Mouse (Mus musculus) forebrain, embryonic 13.5 days (tissue): ENCODE results near the gene Polr1e. TPM values are rescaled to one million over a fixed set of nuclear protein-coding genes. Genes with fewer than 3 reads are reported as not detected.

Experiments
- ATAC-seq: fragments of 200-750 bp; cut with Nextera tagmentation; 2 replicates; pipeline ENCODE4 v1.8.0; 2017
- H3K27ac ChIP-seq: fragments of 300-500 bp; sonication (generic); 2 replicates; pipeline ENCODE4 v1.5.1; 2015; ENCODE audit warnings: inconsistent platforms, mild to moderate bottlenecking, moderate library complexity
- H3K27me3 ChIP-seq: fragments of 300-500 bp; sonication (generic); 2 replicates; pipeline ENCODE4 v1.6.1; 2015; ENCODE audit warnings: mild to moderate bottlenecking, inconsistent platforms
- H3K36me3 ChIP-seq: fragments of 300-500 bp; sonication (generic); 2 replicates; pipeline ENCODE4 v1.6.1; 2015; ENCODE audit warnings: mild to moderate bottlenecking, inconsistent platforms; ENCODE audit not compliant: poor library complexity, severe bottlenecking
- H3K4me1 ChIP-seq: fragments of 300-500 bp; sonication (generic); 2 replicates; pipeline ENCODE4 v1.6.1; 2015; ENCODE audit warnings: inconsistent platforms
- H3K4me2 ChIP-seq: fragments of 300-500 bp; sonication (generic); 2 replicates; pipeline ENCODE4 v1.6.1; 2015; ENCODE audit warnings: inconsistent platforms, mild to moderate bottlenecking, moderate library complexity
- H3K4me3 ChIP-seq: fragments of 300-500 bp; sonication (generic); 2 replicates; pipeline ENCODE4 v1.5.1; 2015; ENCODE audit warnings: mild to moderate bottlenecking, inconsistent platforms
- H3K9ac ChIP-seq: fragments of 300-500 bp; sonication (generic); 2 replicates; pipeline ENCODE4 v1.6.1; 2015; ENCODE audit warnings: mild to moderate bottlenecking, inconsistent platforms
- H3K9me3 ChIP-seq: fragments of 300-500 bp; sonication (generic); replicated peaks from 2 replicates; pipeline ENCODE4 v1.6.1; 2016; ENCODE audit warnings: inconsistent platforms
- WGBS: fragments of 180-500 bp; shearing (Covaris S2); methylation state at CpG from one replicate; pipeline ENCODE4 v1.1.7; 2015; 5-methylcytosine and 5-hydroxymethylcytosine counted together
- polyA plus RNA-seq: library from polyadenylated mRNA; unstranded; fragments of >200 nt; fragmentation: Nextera tagmentation; extraction: Ambion mirVana; gene quantifications from 2 replicates; pipeline ENCODE4 v1.2.1, GENCODE M21; 2015

Polr1e gene
- 37.2 and 40.5 TPM in 2 replicates for polyA plus RNA-seq

DNA sequence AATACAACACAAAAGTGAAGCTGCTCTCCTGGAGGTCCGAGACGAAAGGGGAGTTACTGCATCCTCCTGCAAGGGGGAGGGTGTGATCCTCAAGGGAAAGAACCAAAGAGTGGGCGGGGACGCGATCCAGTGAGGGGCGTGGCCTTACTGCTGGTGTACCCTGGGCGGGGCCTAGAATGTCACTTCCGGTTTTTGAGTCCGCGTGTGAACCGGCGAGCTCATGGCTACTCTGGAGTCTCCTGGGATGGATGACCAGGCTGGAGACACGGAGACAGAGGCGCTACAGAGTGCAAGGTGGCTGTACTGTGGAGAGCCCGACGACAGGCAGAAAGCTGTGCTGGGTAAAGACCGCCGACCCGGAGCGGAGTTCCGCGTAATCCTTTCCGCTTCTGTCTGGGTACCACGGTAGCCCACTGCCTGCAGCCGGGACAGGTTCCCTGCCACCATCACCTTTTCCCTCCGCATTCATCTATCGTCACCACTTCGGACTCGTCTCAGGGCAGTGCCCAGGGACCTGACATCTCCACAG lies at the start of gene Polr1e:
Gene Polr1e (plus strand): TSS at position 132 of the 529 bp plus-strand sequence.
- WGBS = under 1% methylated on average over 28 of the region's 29 CpGs
- no peaks in the 10 kb centered on the region for H3K9me3 ChIP-seq
- ATAC-seq = peak; percentile 90
- peak within 1 kb of the TSS; percentile 79 for H3K4me3 ChIP-seq
- no peak within 1 kb of the TSS; the same call in 1 of the 2 replicates for H3K27ac ChIP-seq
- peaks cover 20% of the 10 kb centered on the region for H3K4me1 ChIP-seq
- H3K36me3 ChIP-seq = peaks cover 5% of the 10 kb centered on the region; the same call in 1 of the 2 replicates
- peak within 1 kb of the TSS; percentile 76 for H3K9ac ChIP-seq
- no peaks in the 10 kb centered on the region for H3K27me3 ChIP-seq
- H3K4me2 ChIP-seq = peak within 1 kb of the TSS; percentile 95

- Histone ChIP-seq H3K4me2 (no peak overlapping the region), H3K9ac (no peak overlapping the region), H3K9me3 (no peaks in the 10 kb centered on the region), H3K27ac (no peak overlapping the region), H3K27me3 (no peaks in the 10 kb centered on the region), H3K36me3 (no peaks in the 10 kb centered on the region), H3K4me3 (no peak overlapping the region), H3K4me1 (peaks cover 7% of the 10 kb centered on the region)
- no peak for ATAC-seq
- WGBS = 88% methylated on average over 7 of the region's 7 CpGs
Observed at GRCm38 (mm10) chr4:44970056-44970455, 48.3 kb upstream of the Polr1e start.

GRCm38 (mm10) chr4:44970612-44971110 lies 47.7 kb upstream of the Polr1e start:
- 22% methylated on average over 10 of the region's 10 CpGs for WGBS
- no peak for ATAC-seq
- Histone ChIP-seq H3K4me3 (no peak overlapping the region), H3K27me3 (no peaks in the 10 kb centered on the region), H3K27ac (no peak overlapping the region), H3K36me3 (no peaks in the 10 kb centered on the region), H3K4me1 (peaks cover 7% of the 10 kb centered on the region), H3K4me2 (no peak overlapping the region), H3K9ac (no peak overlapping the region), H3K9me3 (no peaks in the 10 kb centered on the region)

- H3K9me3 ChIP-seq = no peaks in the 10 kb centered on the region
- H3K27ac ChIP-seq = no peak overlapping the region
- no peaks in the 10 kb centered on the region for H3K27me3 ChIP-seq
- H3K4me3 ChIP-seq = no peak overlapping the region; the same call in 1 of the 2 replicates
- ATAC-seq = peak; percentile 57; the same call in 1 of the 2 replicates
- H3K36me3 ChIP-seq = no peaks in the 10 kb centered on the region
- H3K4me1 ChIP-seq = peaks cover 7% of the 10 kb centered on the region
- 12% methylated on average over 9 of the region's 9 CpGs for WGBS
- peak overlapping the region; percentile 38 for H3K4me2 ChIP-seq
- H3K9ac ChIP-seq = 0 out of 2 replicates have a peak overlapping the region, but pooled peaks have one; percentile 27
Observed at GRCm38 (mm10) chr4:44973450-44973849, 44.9 kb upstream of the Polr1e start.

GRCm38 (mm10) chr4:44973871-44974270 lies 44.5 kb upstream of the Polr1e start:
- H3K27me3 ChIP-seq = no peaks in the 10 kb centered on the region
- peaks cover 7% of the 10 kb centered on the region for H3K4me1 ChIP-seq
- H3K4me2 ChIP-seq = peak overlapping the region; percentile 38
- H3K9ac ChIP-seq = peak overlapping the region; percentile 27; the same call in 1 of the 2 replicates
- no peaks in the 10 kb centered on the region for H3K36me3 ChIP-seq
- no peak overlapping the region for H3K27ac ChIP-seq
- no peaks in the 10 kb centered on the region for H3K9me3 ChIP-seq
- H3K4me3 ChIP-seq = no peak overlapping the region; the same call in 1 of the 2 replicates
- no peak for ATAC-seq
- 56% methylated on average over 14 of the region's 14 CpGs for WGBS

GRCm38 (mm10) chr4:44974331-44974730 lies 44.1 kb upstream of the Polr1e start:
- H3K9me3 ChIP-seq = no peaks in the 10 kb centered on the region
- no peak overlapping the region for H3K27ac ChIP-seq
- H3K4me1 ChIP-seq = peaks cover 7% of the 10 kb centered on the region
- H3K9ac ChIP-seq = no peak overlapping the region
- no peaks in the 10 kb centered on the region for H3K27me3 ChIP-seq
- no peaks in the 10 kb centered on the region for H3K36me3 ChIP-seq
- no peak for ATAC-seq
- H3K4me2 ChIP-seq = no peak overlapping the region
- H3K4me3 ChIP-seq = no peak overlapping the region
- WGBS = 83% methylated on average over 8 of the region's 8 CpGs

DNA sequence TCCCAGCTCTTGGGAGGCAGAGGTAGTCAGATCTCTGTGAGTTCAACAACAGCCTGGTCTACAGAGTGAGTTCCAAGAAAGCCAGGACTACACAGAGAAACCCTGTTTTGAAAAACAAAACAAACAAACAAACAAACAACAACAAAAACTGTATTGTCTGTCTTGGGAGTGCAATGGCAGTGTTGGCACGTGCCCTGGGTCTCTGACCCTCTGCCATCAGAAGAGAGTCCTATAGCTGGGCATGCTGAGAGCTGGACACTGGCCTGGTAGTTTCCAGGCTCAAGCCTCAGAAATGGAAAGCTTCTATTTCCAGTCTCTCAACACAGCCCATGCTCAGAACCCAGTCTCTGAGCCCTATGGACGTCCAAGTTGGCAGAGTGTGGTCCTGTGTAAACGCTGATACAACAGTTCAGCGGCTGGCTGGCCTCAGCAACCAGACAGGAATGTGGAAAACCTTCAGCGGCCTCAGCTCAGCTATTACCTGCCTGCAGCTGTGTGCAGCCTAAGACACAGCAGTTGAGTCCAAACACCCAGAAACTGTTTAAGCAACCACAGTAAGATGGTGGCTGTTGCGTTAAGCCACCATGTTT lies 42.3 kb upstream of the Polr1e start:
- Histone ChIP-seq H3K9ac (no peak overlapping the region), H3K4me2 (no peak overlapping the region), H3K4me3 (no peak overlapping the region), H3K4me1 (peaks cover 10% of the 10 kb centered on the region), H3K27me3 (no peaks in the 10 kb centered on the region), H3K27ac (no peak overlapping the region), H3K9me3 (no peaks in the 10 kb centered on the region), H3K36me3 (no peaks in the 10 kb centered on the region)
- no peak for ATAC-seq
- 81% methylated on average over 6 of the region's 6 CpGs for WGBS

DNA sequence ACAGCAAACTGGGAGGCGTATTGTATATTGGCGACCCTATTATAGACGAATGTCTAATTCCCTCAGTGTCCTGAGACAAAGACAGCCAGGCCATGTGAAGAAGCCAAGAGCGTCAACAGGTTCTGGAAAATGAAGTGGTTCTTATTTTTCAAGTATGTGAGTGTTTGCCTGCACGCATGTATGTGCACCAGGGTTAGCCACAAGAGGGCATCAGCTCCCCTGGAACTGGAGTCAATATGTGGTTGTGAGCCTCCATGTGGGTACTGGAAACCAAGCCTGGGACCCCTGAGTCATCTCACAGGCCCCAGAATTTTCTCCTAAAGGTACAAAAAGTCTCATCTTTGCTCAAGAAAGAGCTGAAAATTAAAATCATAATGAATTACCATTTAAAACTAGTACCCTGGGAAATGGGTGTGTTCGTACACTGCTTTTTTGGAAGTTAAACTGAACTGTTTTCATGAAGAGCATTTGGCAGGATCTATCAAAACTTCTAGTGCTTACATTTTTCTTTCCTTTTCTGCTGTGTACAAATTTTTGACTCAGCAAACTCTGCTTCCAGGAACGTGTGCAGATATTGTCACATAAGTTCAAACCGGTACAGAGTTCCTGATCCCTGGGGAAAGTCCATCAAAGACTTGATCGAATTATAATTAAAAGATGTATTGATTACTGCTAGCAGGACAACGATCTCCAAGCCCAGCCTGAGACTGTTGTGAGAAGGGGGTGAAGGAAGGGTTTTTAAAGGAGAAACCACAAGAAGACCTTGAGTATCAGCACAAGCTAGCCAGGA lies 41.3 kb upstream of the Polr1e start:
- H3K9ac ChIP-seq = no peak overlapping the region
- H3K36me3 ChIP-seq = no peaks in the 10 kb centered on the region
- H3K4me2 ChIP-seq = no peak overlapping the region
- WGBS = 91% methylated on average over 10 of the region's 10 CpGs
- H3K9me3 ChIP-seq = no peaks in the 10 kb centered on the region
- H3K27me3 ChIP-seq = no peaks in the 10 kb centered on the region
- ATAC-seq = no peak
- H3K27ac ChIP-seq = no peak overlapping the region
- peaks cover 20% of the 10 kb centered on the region for H3K4me1 ChIP-seq
- H3K4me3 ChIP-seq = no peak overlapping the region

DNA sequence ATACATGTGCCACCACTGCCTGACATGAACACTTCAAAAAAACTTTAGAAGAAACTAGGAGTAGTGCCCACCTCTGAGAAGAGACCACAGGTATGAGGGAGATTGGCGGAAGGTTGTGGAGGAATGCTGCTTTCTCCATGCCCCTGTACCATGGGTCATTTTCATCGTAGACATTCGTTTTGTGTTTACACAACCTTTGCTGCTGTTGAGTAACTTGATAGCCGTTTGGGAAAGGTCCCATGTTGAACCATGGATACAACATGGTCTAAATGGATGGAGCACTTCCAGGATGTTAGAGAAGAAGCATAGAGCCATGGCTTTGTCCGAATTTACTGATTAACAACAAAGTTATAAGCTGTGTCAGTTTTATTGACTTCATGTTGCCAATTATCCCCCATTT lies 40.2 kb upstream of the Polr1e start:
- no peaks in the 10 kb centered on the region for H3K36me3 ChIP-seq
- no peaks in the 10 kb centered on the region for H3K9me3 ChIP-seq
- peaks cover 31% of the 10 kb centered on the region for H3K4me1 ChIP-seq
- H3K27ac ChIP-seq = no peak overlapping the region
- ATAC-seq = no peak
- no peak overlapping the region for H3K9ac ChIP-seq
- 84% methylated on average over 5 of the region's 5 CpGs for WGBS
- no peak overlapping the region for H3K4me2 ChIP-seq
- H3K27me3 ChIP-seq = no peaks in the 10 kb centered on the region
- H3K4me3 ChIP-seq = no peak overlapping the region

- Histone ChIP-seq H3K36me3 (0 out of 2 replicates have a peak, but pooled peaks cover 3% of the 10 kb centered on the region), H3K4me1 (peaks cover 27% of the 10 kb centered on the region), H3K9me3 (no peaks in the 10 kb centered on the region), H3K4me3 (no peak overlapping the region), H3K9ac (no peak overlapping the region), H3K27ac (no peak overlapping the region), H3K4me2 (no peak overlapping the region), H3K27me3 (no peaks in the 10 kb centered on the region)
- WGBS = 86% methylated on average over 7 of the region's 7 CpGs
- no peak for ATAC-seq
Observed at GRCm38 (mm10) chr4:44979794-44980338, 38.5 kb upstream of the Polr1e start.

- 0 out of 2 replicates have a peak, but pooled peaks cover 8% of the 10 kb centered on the region for H3K36me3 ChIP-seq
- peak within 1 kb of the TSS; percentile 51 for H3K27ac ChIP-seq
- peak within 1 kb of the TSS; percentile 76 for H3K9ac ChIP-seq
- H3K9me3 ChIP-seq = no peaks in the 10 kb centered on the region
- H3K27me3 ChIP-seq = no peaks in the 10 kb centered on the region
- H3K4me1 ChIP-seq = peaks cover 27% of the 10 kb centered on the region
- ATAC-seq = peak; percentile 94
- WGBS = under 1% methylated on average over 40 of the region's 40 CpGs
- peak within 1 kb of the TSS; percentile 68 for H3K4me3 ChIP-seq
- peak within 1 kb of the TSS; percentile 91 for H3K4me2 ChIP-seq
Observed at GRCm38 (mm10) chr4:44981280-44981973, 37.0 kb upstream of the Polr1e start, which contains the start of gene Grhpr. TSS of gene Grhpr (plus strand) at chr4:44981395.
